Mouse (Mus musculus) cerebellum, adult 18-20 months (tissue): ENCODE results near the gene Tmem131.
"Not testable (repeated sequence)": the region's sequence is repeated elsewhere in the genome, so short reads cannot be mapped to it uniquely, and the experiment has no call there.

ENCODE experiments used
- DNase-seq, 2 experiments: peaks; one replicate each; pipeline ENCODE4 v3.0.0; 2021

Tmem131 gene

GRCm38 (mm10) chr1:36915200-36915580 lies 28.3 kb downstream of the Tmem131 start:
- DNase-seq = no peak

- no peak for DNase-seq
These were observed 28.8 kb downstream of the Tmem131 start for GRCm38 (mm10) chr1:36914455-36915199.

GRCm38 (mm10) chr1:36913806-36914205 lies 29.7 kb downstream of the Tmem131 start:
- no peak for DNase-seq

- no peak for DNase-seq
These were observed 31.2 kb downstream of the Tmem131 start for GRCm38 (mm10) chr1:36912239-36912638.

- DNase-seq = no peak
These were observed 31.9 kb downstream of the Tmem131 start for GRCm38 (mm10) chr1:36911603-36912002.

GRCm38 (mm10) chr1:36910397-36910796 lies 33.1 kb downstream of the Tmem131 start:
- DNase-seq = no peak

- not testable (repeated sequence) for DNase-seq
These were observed 33.5 kb downstream of the Tmem131 start for GRCm38 (mm10) chr1:36909965-36910364.

- DNase-seq = peak in 1 of 2 experiments; percentile 27
These were observed 38.2 kb downstream of the Tmem131 start for GRCm38 (mm10) chr1:36905216-36905615.

- DNase-seq = peak; percentile 67 to 68
These were observed 39.0 kb downstream of the Tmem131 start for GRCm38 (mm10) chr1:36904489-36904888.

- no peak for DNase-seq
These were observed 39.4 kb downstream of the Tmem131 start for GRCm38 (mm10) chr1:36904084-36904451.

GRCm38 (mm10) chr1:36903376-36904083 lies 39.9 kb downstream of the Tmem131 start:
- peak; percentile 59 to 60 for DNase-seq

- DNase-seq = peak; percentile 90 to 94
These were observed 40.7 kb downstream of the Tmem131 start for GRCm38 (mm10) chr1:36902533-36903315.

- DNase-seq = no peak
These were observed 43.8 kb downstream of the Tmem131 start for GRCm38 (mm10) chr1:36899622-36900021.

- DNase-seq = no peak
These were observed 47.0 kb downstream of the Tmem131 start for GRCm38 (mm10) chr1:36896423-36896822.

- DNase-seq = no peak
These were observed 48.0 kb downstream of the Tmem131 start for GRCm38 (mm10) chr1:36895452-36895851.

GRCm38 (mm10) chr1:36894136-36894535 lies 49.3 kb downstream of the Tmem131 start:
- DNase-seq = no peak

GRCm38 (mm10) chr1:36893720-36894119 lies 49.7 kb downstream of the Tmem131 start:
- DNase-seq = not testable (repeated sequence)

- DNase-seq = no peak
These were observed 50.3 kb downstream of the Tmem131 start for GRCm38 (mm10) chr1:36893146-36893545.

GRCm38 (mm10) chr1:36892461-36892860 lies 51.0 kb downstream of the Tmem131 start:
- no peak for DNase-seq

- no peak for DNase-seq
These were observed 54.5 kb downstream of the Tmem131 start for GRCm38 (mm10) chr1:36889016-36889415.

- DNase-seq = no peak
These were observed 56.3 kb downstream of the Tmem131 start for GRCm38 (mm10) chr1:36887172-36887571.

- no peak for DNase-seq
These were observed 57.0 kb downstream of the Tmem131 start for GRCm38 (mm10) chr1:36886489-36886888.

- no peak for DNase-seq
These were observed 58.9 kb downstream of the Tmem131 start for GRCm38 (mm10) chr1:36884536-36884935.

GRCm38 (mm10) chr1:36883805-36884204 lies 59.7 kb downstream of the Tmem131 start:
- DNase-seq = no peak
